ENCODE assay signal across 8 mouse cellular contexts in the genomic region with DNA sequence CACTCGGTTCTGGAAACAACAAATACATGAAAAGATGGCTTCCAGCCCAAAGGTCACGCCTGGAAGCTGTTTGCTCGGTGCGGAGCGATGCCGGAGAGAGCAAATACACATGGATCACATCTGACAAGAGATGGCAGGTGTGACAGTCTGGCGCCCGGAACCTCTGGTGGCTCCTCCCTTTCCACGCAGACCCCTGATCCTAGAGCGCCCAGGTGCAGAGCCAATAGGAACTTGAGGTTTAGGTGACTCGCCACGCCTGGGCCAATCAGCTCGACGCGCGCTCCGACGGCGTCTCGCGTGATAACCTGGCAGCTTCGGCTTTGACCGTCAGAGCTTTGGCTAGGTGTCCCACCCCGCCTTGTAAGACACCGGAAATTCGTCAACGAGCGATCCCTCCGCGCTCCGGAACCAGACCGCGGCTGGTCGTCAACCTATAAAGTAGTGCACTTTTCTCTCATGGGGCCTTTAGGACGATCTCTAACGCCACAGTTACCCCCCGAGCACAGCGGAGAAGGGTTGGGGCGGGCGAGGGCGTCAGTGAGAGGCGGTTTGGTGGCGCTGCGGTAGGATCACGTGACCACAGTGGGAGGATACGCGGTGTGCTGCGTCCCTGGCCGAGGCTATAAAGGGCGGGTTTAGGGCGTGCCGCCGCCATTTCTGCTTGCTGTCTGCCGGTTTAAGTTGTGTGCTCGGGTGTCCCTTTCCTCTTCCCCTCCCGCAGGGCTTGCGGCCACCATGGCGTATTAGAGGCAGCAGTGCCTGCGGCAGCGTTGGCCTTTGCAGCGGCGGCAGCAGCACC. TPM values are rescaled to one million over a fixed set of nuclear protein-coding genes. Genes with fewer than 3 reads are reported as not detected.
A peak's percentile ranks its signal among the peaks of the same experiment; 100 is the strongest.
DNase-seq lines count a peak whose midpoint lies in the region; ATAC-seq lines count a peak whose summit lies in the region.

A gene (plus strand): TSS at position 338 of the 799 bp plus-strand sequence.

- H3K9me3 ChIP-seq in hindbrain, embryonic 12.5 days (replicated peaks) = no peaks in the 10 kb centered on the region

- no peaks in the 10 kb centered on the region for H3K27me3 ChIP-seq in hindbrain, embryonic 12.5 days

- peak within 1 kb of the TSS; percentile 92 for H3K4me2 ChIP-seq in hindbrain, embryonic 12.5 days (replicated peaks)

- peaks cover 40% of the 10 kb centered on the region for H3K4me1 ChIP-seq in hindbrain, embryonic 12.5 days

- peak within 1 kb of the TSS; percentile 100 for H3K4me3 ChIP-seq in hindbrain, embryonic 12.5 days

- H3K36me3 ChIP-seq in hindbrain, embryonic 12.5 days = peaks cover 56% of the 10 kb centered on the region

- under 1% methylated on average over 61 of the region's 62 CpGs for WGBS in hindbrain, embryonic 12.5 days

- DNase-seq in NIH3T3 (ENCODE audit: low read depth) = peak; percentile 100
- DNase-seq in cerebellum, postnatal 10 days = peak; percentile 99
- DNase-seq in frontal cortex, postnatal 10 days (ENCODE audit: low spot score in 2 of 2) = peak; percentile 98
- peak; percentile 99 to 100 for DNase-seq in layer of hippocampus, postnatal 14 days (ENCODE audit: low spot score in 2 of 2)
- peak; percentile 98 for DNase-seq in lung, postnatal 14 days
- DNase-seq in retina, adult 2 months (ENCODE audit: low read depth, low spot score) = peak; percentile 99
- DNase-seq in thymus, postnatal 36 days = peak; percentile 96 to 98

- peak within 1 kb of the TSS; percentile 100 for H3K9ac ChIP-seq in hindbrain, embryonic 12.5 days

- peak; percentile 97 for ATAC-seq in hindbrain, embryonic 12.5 days (ENCODE audit: low FRiP score)

- H3K27ac ChIP-seq in hindbrain, embryonic 12.5 days = peak within 1 kb of the TSS; percentile 99

RNA-seq across cellular contexts. Expression of the gene that starts here (rescaled TPM):
- 115 and 128 TPM in 2 replicates for polyA plus RNA-seq in hindbrain, embryonic 12.5 days (2016; fragmentation: Nextera tagmentation; extraction: Ambion mirVana)
- total RNA-seq in layer of hippocampus, postnatal 14 days (2021) = 10 to 100 TPM; 96.2 to 96.4 TPM

Comparison
In these comparisons a context has a peak if more than half of its experiments do, and no peak if none do; other contexts are left out.
1. Peak in every context shown above with its lines: DNase-seq, ATAC-seq, H3K4me3 ChIP-seq and H3K27ac ChIP-seq.